Mouse (Mus musculus) limb, embryonic 11.5 days (tissue): ENCODE measurements around the gene Gba2. TPM values are rescaled to one million over a fixed set of nuclear protein-coding genes. Genes with fewer than 3 reads are reported as not detected.
"Not testable (repeated sequence)": the region's sequence is repeated elsewhere in the genome, so short reads cannot be mapped to it uniquely, and the experiment has no call there.

Source experiments
- ATAC-seq: fragments of 200-750 bp; cut with Nextera tagmentation; 2 replicates; pipeline ENCODE4 v1.8.0; 2017; ENCODE audit warnings: low read depth; ENCODE audit not compliant: insufficient number of reproducible peaks, low FRiP score, low TSS enrichment
- DNase-seq: peaks from one replicate; pipeline ENCODE4 v3.0.0-alpha.2; 2015; ENCODE audit warnings: low spot score
- H3K27ac ChIP-seq: fragments of 300-500 bp; sonication (generic); replicated peaks from 2 replicates; pipeline ENCODE4 v1.5.1; 2014; ENCODE audit warnings: low read depth, mild to moderate bottlenecking, low read length
- H3K27me3 ChIP-seq: fragments of 300-500 bp; sonication (generic); 2 replicates; pipeline ENCODE4 v1.6.1; 2014; ENCODE audit warnings: mild to moderate bottlenecking, low read length, mixed read lengths; ENCODE audit not compliant: control insufficient read depth, insufficient read depth
- H3K36me3 ChIP-seq: fragments of 300-500 bp; sonication (generic); 2 replicates; pipeline ENCODE4 v1.6.1; 2014; ENCODE audit warnings: mild to moderate bottlenecking, low read length, moderate library complexity, mixed read lengths; ENCODE audit not compliant: control insufficient read depth, insufficient read depth
- H3K4me1 ChIP-seq: fragments of 300-500 bp; sonication (generic); 2 replicates; pipeline ENCODE4 v1.6.1; 2014; ENCODE audit warnings: low read length, mixed read lengths; ENCODE audit not compliant: control insufficient read depth, insufficient read depth
- H3K4me2 ChIP-seq: fragments of 300-500 bp; sonication (generic); 2 replicates; pipeline ENCODE4 v1.6.1; 2014; ENCODE audit warnings: low read depth, mild to moderate bottlenecking, moderate library complexity; ENCODE audit not compliant: severe bottlenecking
- H3K4me3 ChIP-seq: fragments of 300-500 bp; sonication (generic); 2 replicates; pipeline ENCODE4 v1.5.1; 2014; ENCODE audit warnings: low read depth, low read length
- H3K9ac ChIP-seq: fragments of 300-500 bp; sonication (generic); 2 replicates; pipeline ENCODE4 v1.6.1; 2014; ENCODE audit warnings: mild to moderate bottlenecking, low read length
- H3K9me3 ChIP-seq: fragments of 300-500 bp; sonication (generic); 2 replicates; pipeline ENCODE4 v1.6.1; 2016; ENCODE audit warnings: low read length; ENCODE audit not compliant: control insufficient read depth
- WGBS: fragments of 180-500 bp; shearing (Covaris S2); extraction: QIAGEN DNeasy Blood & Tissue Kit; methylation state at CpG from one replicate; pipeline ENCODE4 v1.1.7; 2014; 5-methylcytosine and 5-hydroxymethylcytosine counted together
- polyA plus RNA-seq: library from polyadenylated mRNA; unstranded; fragments of >200 nt; fragmentation: Nextera tagmentation; extraction: Ambion mirVana; gene quantifications from 2 replicates; pipeline ENCODE4 v1.2.1, GENCODE M21; 2014

The Gba2 gene
- polyA plus RNA-seq, 1 experiment from 2014 or later, result 20.7 TPM

DNA sequence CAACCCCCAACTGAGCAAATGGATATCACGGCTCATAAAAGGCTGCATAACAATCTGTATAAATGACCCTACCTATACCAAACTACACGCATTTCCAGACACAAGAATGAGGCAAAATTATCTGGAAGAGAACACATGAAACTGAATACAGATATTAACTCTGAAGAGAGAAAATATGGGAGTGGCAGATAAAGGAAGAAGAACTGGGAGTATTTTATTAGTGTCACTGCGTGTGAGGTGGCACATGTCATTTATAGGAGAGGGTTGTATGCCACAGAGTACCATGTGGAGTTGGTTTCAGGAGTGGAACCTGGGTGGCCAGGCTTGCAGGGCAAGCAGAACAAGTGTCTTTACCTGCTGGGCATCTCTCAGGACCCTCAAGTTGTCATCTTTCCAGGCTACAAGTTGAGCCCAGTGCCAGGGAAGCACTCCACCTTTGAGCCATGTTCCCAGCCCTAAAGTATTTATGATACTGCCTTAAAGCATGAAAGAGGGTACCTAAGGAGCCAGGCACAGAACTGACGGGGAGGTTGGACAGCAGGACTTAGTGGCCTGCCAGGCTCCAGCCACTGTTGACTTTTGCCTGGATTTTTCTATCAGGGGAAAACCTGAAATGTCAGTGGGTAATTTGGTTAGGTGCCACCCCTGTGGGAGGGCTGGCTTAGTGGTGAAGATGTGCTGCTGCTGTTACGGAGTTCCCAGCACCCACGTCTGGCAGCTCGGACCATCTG is 20.1 kb upstream of the Gba2 start:
- WGBS, result 85% methylated on average over 7 of the region's 7 CpGs
- H3K36me3 ChIP-seq, result no peaks in the 10 kb centered on the region
- ATAC-seq (no peak), DNase-seq (no peak)
- H3K9ac ChIP-seq, result no peak overlapping the region
- no peak overlapping the region for H3K27ac ChIP-seq
- no peaks in the 10 kb centered on the region for H3K9me3 ChIP-seq
- no peaks in the 10 kb centered on the region for H3K27me3 ChIP-seq
- H3K4me1 ChIP-seq, result no peaks in the 10 kb centered on the region
- H3K4me2 ChIP-seq, result no peak overlapping the region
- no peak overlapping the region for H3K4me3 ChIP-seq

- H3K27ac ChIP-seq, result no peak overlapping the region
- ATAC-seq (no peak), DNase-seq (no peak)
- no peak overlapping the region for H3K4me3 ChIP-seq
- no peaks in the 10 kb centered on the region for H3K36me3 ChIP-seq
- no peaks in the 10 kb centered on the region for H3K27me3 ChIP-seq
- H3K4me2 ChIP-seq, result no peak overlapping the region
- no peaks in the 10 kb centered on the region for H3K9me3 ChIP-seq
- 0 out of 2 replicates have a peak, but pooled peaks cover 3% of the 10 kb centered on the region for H3K4me1 ChIP-seq
- no peak overlapping the region for H3K9ac ChIP-seq
- WGBS, result 86% methylated on average over 4 of the region's 4 CpGs
These were observed 19.5 kb upstream of the Gba2 start for GRCm38 (mm10) chr4:43598200-43598599.

DNA sequence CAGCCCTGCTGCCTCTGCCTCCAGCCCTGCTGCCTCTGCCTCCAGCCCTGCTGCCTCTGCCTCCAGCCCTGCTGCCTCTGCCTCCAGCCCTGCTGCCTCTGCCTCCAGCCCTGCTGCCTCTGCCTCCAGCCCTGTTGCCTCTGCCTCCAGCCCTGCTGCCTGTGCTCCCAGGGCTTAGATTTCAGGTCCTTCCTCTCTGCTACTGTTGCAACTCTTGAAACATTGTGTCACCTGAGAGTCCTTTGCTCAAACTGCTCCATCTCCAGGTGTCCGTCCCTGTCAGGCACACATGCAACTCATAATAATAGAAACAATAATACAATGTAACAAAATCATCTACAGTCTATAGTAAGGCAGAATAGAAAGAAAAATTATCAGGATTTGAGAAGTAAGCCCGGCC is 17.9 kb upstream of the Gba2 start:
- DNase-seq, H3K4me1 ChIP-seq, ATAC-seq, H3K27me3 ChIP-seq, H3K9ac ChIP-seq, H3K4me3 ChIP-seq, H3K4me2 ChIP-seq, H3K36me3 ChIP-seq, H3K9me3 ChIP-seq, H3K27ac ChIP-seq: not testable (repeated sequence)
- WGBS, result 80% methylated on average over 2 of the region's 2 CpGs

DNA sequence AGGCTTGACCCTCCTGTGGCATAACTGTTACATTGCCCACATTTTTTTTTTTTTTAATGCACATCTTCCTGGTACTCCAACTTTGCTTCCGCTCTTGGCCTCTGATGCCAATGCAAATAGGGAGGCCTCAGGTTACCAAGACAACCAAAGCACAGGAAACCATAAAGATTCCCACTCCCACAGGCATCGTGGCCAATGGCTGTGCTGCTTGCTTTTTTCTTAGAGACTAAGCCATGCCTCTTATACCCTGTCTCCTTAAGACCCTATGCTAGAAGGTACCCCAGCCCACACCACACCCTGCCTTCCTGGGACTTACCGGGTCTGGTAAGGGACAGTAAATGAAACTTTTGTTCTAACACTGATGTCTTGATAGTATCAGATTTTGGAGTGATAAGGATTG is 14.8 kb upstream of the Gba2 start:
- no peak for DNase-seq
- 55% methylated on average over 3 of the region's 3 CpGs for WGBS
- no peak for ATAC-seq
- H3K36me3 ChIP-seq, result no peaks in the 10 kb centered on the region
- no peak overlapping the region for H3K4me3 ChIP-seq
- H3K27me3 ChIP-seq, result no peaks in the 10 kb centered on the region
- no peak overlapping the region for H3K27ac ChIP-seq
- 0 out of 2 replicates have a peak, but pooled peaks cover 5% of the 10 kb centered on the region for H3K4me1 ChIP-seq
- no peak overlapping the region for H3K4me2 ChIP-seq
- H3K9ac ChIP-seq, result no peak overlapping the region
- no peaks in the 10 kb centered on the region for H3K9me3 ChIP-seq

DNA sequence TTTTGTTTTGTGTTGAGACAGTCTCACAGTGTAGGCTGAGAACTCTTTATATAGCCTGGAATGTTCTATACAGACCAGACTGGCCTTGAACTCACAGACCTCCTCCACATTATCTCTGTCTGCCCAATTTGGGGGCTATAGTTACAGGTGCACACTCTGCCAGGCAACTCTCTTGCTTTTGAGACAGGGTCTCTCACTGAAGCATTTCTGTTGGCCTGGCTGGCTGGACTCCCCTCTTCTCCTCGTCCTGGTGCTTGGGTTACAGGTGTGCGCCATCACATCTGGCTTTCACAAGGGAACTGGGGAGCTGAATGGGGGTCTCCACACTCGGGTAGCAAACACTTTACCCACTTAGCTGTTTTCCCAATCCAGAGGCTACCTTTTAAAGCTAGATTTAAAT is 13.3 kb upstream of the Gba2 start:
- H3K9ac ChIP-seq, result no peak overlapping the region
- H3K9me3 ChIP-seq, result no peaks in the 10 kb centered on the region
- no peaks in the 10 kb centered on the region for H3K36me3 ChIP-seq
- DNase-seq (no peak), ATAC-seq (no peak)
- no peak overlapping the region for H3K4me2 ChIP-seq
- H3K27me3 ChIP-seq, result no peaks in the 10 kb centered on the region
- WGBS, result 73% methylated on average over 3 of the region's 3 CpGs
- no peak overlapping the region for H3K4me3 ChIP-seq
- H3K27ac ChIP-seq, result no peak overlapping the region
- 0 out of 2 replicates have a peak, but pooled peaks cover 5% of the 10 kb centered on the region for H3K4me1 ChIP-seq

DNA sequence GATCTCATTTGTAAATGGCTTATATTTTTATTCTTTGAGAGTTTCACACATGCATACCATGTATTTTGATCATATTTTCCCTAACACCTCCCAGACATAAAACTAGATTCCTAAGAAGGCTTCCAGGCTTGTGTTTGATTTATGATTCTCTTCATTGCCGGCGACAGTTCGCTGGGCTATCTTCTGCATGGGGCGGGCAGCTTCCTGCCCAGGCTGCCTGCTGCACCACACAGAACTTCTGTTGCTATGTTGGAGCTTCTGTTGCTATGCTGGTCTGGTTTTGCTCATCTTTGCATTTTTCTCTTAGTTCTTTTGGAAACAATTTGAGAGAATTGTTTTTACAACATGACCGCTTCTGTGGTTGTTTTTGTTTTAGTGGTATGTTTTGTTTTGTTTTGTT is 12.9 kb upstream of the Gba2 start:
- ATAC-seq (no peak), DNase-seq (no peak)
- Histone ChIP-seq H3K4me3 (no peak overlapping the region), H3K9ac (no peak overlapping the region), H3K27ac (no peak overlapping the region), H3K4me2 (no peak overlapping the region), H3K27me3 (no peaks in the 10 kb centered on the region), H3K4me1 (0 out of 2 replicates have a peak, but pooled peaks cover 5% of the 10 kb centered on the region), H3K36me3 (no peaks in the 10 kb centered on the region), H3K9me3 (no peaks in the 10 kb centered on the region)
- WGBS, result 77% methylated on average over 5 of the region's 5 CpGs

DNA sequence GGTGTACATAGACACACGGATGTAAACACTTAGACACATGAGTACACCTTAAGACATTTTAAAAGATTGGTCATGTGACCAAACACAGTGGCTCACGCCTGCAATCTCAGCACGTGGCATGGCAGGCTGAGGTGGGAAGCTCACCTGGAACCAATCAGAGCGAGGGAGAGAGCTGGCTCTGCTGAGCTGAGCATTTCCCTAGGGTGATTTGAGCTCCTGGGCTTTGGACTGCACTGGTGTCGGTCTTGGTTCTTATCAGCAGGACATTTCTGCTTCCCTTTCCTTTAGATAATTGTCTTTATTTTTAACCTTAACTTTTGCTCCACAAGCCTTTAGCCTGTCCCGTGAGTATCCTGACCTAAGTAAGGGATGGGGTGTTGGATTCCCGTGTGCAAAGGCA is 9.0 kb upstream of the Gba2 start:
- no peak overlapping the region for H3K9ac ChIP-seq
- ATAC-seq, result no peak
- H3K9me3 ChIP-seq, result no peaks in the 10 kb centered on the region
- H3K36me3 ChIP-seq, result peaks cover 6% of the 10 kb centered on the region; the same call in 1 of the 2 replicates
- no peaks in the 10 kb centered on the region for H3K27me3 ChIP-seq
- 0 out of 2 replicates have a peak, but pooled peaks cover 6% of the 10 kb centered on the region for H3K4me1 ChIP-seq
- peak; percentile 27 for DNase-seq
- no peak overlapping the region for H3K27ac ChIP-seq
- H3K4me2 ChIP-seq, result no peak overlapping the region
- H3K4me3 ChIP-seq, result no peak overlapping the region
- WGBS, result 48% methylated on average over 7 of the region's 7 CpGs

GRCm38 (mm10) chr4:43586411-43586810 is 7.7 kb upstream of the Gba2 start:
- Histone ChIP-seq H3K4me1 (0 out of 2 replicates have a peak, but pooled peaks cover 6% of the 10 kb centered on the region), H3K9me3 (no peaks in the 10 kb centered on the region), H3K9ac (peak overlapping the region; percentile 32; the same call in 1 of the 2 replicates), H3K4me3 (no peak overlapping the region), H3K36me3 (peaks cover 13% of the 10 kb centered on the region; the same call in 1 of the 2 replicates), H3K27ac (no peak overlapping the region), H3K4me2 (no peak overlapping the region), H3K27me3 (no peaks in the 10 kb centered on the region)
- WGBS, result 78% methylated on average over 8 of the region's 8 CpGs
- DNase-seq (no peak), ATAC-seq (no peak)
